Mouse (Mus musculus) heart, embryonic 14.5 days (tissue): ENCODE results near the gene Acoxl. TPM values are rescaled to one million over a fixed set of nuclear protein-coding genes. Genes with fewer than 3 reads are reported as not detected.

Experiments used
- ATAC-seq: fragments of 200-750 bp; cut with Nextera tagmentation; 2 replicates; pipeline ENCODE4 v1.8.0; 2017; ENCODE audit warnings: low read depth, moderate TSS enrichment; ENCODE audit not compliant: insufficient number of reproducible peaks, insufficient read depth, low FRiP score
- H3K27ac ChIP-seq, 2 experiments: fragments of 200-500 bp in 1 of 2; fragments of 300-500 bp in 1 of 2; sonication (generic) in 1 of 2; replicated peaks in 1 of 2; 2 replicates each; pipeline ENCODE4 v1.5.1; 2012 to 2014; ENCODE audit warnings: low read depth in 2 of 2, low read length in 2 of 2, control low read depth in 1 of 2, mild to moderate bottlenecking in 1 of 2, mixed read lengths in 1 of 2; ENCODE audit not compliant: control insufficient read depth in 1 of 2, insufficient read depth in 1 of 2
- H3K27me3 ChIP-seq: fragments of 300-500 bp; sonication (generic); 2 replicates; pipeline ENCODE4 v1.6.1; 2014; ENCODE audit warnings: mild to moderate bottlenecking, low read length, control low read depth; ENCODE audit not compliant: control insufficient read depth, insufficient read depth
- H3K36me3 ChIP-seq: fragments of 300-500 bp; sonication (generic); 2 replicates; pipeline ENCODE4 v1.6.1; 2014; ENCODE audit warnings: mild to moderate bottlenecking, control low read depth, low read length, mixed read lengths; ENCODE audit not compliant: control insufficient read depth, insufficient read depth
- H3K4me1 ChIP-seq, 2 experiments: fragments of 200-500 bp in 1 of 2; fragments of 300-500 bp in 1 of 2; sonication (generic) in 1 of 2; 2 replicates each; pipeline ENCODE4 v1.6.1; 2012 to 2014; ENCODE audit warnings: low read length in 2 of 2, control low read depth in 1 of 2, mixed read lengths in 1 of 2; ENCODE audit not compliant: control insufficient read depth in 2 of 2, insufficient read depth in 2 of 2
- H3K4me2 ChIP-seq: fragments of 300-500 bp; sonication (generic); 2 replicates; pipeline ENCODE4 v1.6.1; 2014; ENCODE audit warnings: mild to moderate bottlenecking, low read length
- H3K4me3 ChIP-seq, 2 experiments: fragments of 200-500 bp in 1 of 2; fragments of 300-500 bp in 1 of 2; sonication (generic) in 1 of 2; 2 replicates each; pipeline ENCODE4 v1.5.1; 2012 to 2014; ENCODE audit warnings: low read length in 2 of 2, mild to moderate bottlenecking in 2 of 2, control low read depth in 1 of 2, low read depth in 1 of 2, moderate library complexity in 1 of 2; ENCODE audit not compliant: control insufficient read depth in 1 of 2, insufficient read depth in 1 of 2
- H3K9ac ChIP-seq: fragments of 300-500 bp; sonication (generic); 2 replicates; pipeline ENCODE4 v1.6.1; 2014; ENCODE audit warnings: mild to moderate bottlenecking, low read length
- H3K9me3 ChIP-seq: fragments of 300-500 bp; sonication (generic); 2 replicates; pipeline ENCODE4 v1.6.1; 2016; ENCODE audit warnings: low read length, control low read depth; ENCODE audit not compliant: control insufficient read depth
- WGBS: fragments of 180-500 bp; shearing (Covaris S2); extraction: QIAGEN DNeasy Blood & Tissue Kit; methylation state at CpG from one replicate; pipeline ENCODE4 v1.1.7; 2014; 5-methylcytosine and 5-hydroxymethylcytosine counted together
- polyA plus RNA-seq: library from polyadenylated mRNA; unstranded; fragments of >200 nt; fragmentation: Nextera tagmentation; extraction: Ambion mirVana; gene quantifications from 2 replicates; pipeline ENCODE4 v1.2.1, GENCODE M21; 2014

The Acoxl gene
- polyA plus RNA-seq, 1 experiment from 2014 or later, result 0.19 TPM

DNA sequence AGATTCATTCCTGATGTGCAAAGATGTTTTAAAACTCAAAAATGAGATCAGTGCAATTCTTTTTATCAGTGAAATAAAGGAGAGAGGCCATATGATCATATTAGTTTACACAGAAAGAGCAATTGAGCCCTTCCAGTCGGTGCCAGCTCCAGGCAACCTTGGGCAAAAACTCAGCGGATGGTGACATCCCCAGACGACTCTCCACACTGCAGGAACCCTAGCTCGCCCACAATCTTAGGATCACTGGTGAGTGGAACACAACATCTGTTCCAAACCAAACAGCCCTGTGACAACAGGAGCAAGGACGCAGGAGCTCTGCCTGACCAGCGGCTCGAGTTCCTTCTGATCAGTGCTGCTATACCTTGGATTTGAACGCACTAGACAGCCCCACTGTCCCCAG, 176.9 kb downstream of the Acoxl start:
- no peak for ATAC-seq
- Histone ChIP-seq H3K36me3 (no peaks in the 10 kb centered on the region), H3K4me2 (no peak overlapping the region)

DNA sequence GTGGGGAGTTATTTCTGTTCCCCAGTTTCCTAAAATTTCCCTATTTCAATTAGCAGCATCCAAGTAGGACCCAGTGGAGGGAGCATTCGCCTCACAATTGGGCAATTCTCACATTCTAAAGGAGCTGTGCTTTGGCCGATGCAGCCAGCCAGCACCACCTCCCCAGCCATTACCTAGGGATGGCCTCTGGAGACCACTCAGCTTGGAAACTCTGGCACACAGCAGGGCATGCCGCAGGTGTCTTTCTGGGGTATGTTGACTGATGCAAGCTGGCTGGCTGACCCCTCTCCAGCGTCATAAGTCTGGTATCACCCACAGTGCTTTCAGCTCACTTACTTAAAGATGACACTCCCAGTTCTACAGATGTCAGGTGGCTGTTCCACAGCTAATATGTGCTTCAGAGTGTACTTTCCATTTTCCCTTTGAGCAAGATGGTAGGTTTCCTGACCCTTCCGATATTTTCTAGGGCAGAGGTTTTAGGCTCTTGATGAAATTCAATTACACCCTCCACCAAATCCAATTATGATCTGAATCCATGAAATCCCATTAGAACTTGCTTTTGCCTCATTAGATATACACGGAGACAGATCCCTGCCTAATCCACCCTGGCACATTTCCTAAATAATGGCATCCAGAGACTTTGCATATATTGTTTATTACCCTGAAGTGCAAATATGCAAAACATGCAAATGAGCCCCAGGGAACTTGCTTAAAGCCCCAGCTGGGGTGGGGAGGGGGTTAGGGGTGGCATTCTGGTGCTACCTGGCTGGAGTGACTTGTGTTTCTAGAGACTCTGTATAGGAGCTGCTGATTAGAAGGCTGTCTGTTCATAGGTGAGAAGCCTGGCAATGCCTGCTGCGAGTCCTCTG, 181.6 kb downstream of the Acoxl start:
- H3K4me3 ChIP-seq, result no peak overlapping the region
- no peak for ATAC-seq
- H3K27me3 ChIP-seq, result no peaks in the 10 kb centered on the region
- H3K9ac ChIP-seq, result no peak overlapping the region
- no peaks in the 10 kb centered on the region for H3K9me3 ChIP-seq
- H3K36me3 ChIP-seq, result no peaks in the 10 kb centered on the region
- H3K4me2 ChIP-seq, result no peak overlapping the region
- WGBS, result 41% methylated on average over 7 of the region's 7 CpGs
- H3K27ac ChIP-seq, result no peak overlapping the region
- H3K4me1 ChIP-seq, result no peaks in the 10 kb centered on the region

More for the DNA sequence above, 176.9 kb downstream of the Acoxl start:
- WGBS, result 74% methylated on average over 8 of the region's 8 CpGs
- Histone ChIP-seq H3K9me3 (no peaks in the 10 kb centered on the region), H3K27ac (no peak overlapping the region), H3K9ac (no peak overlapping the region), H3K4me1 (no peaks in the 10 kb centered on the region), H3K27me3 (no peaks in the 10 kb centered on the region), H3K4me3 (no peak overlapping the region)

DNA sequence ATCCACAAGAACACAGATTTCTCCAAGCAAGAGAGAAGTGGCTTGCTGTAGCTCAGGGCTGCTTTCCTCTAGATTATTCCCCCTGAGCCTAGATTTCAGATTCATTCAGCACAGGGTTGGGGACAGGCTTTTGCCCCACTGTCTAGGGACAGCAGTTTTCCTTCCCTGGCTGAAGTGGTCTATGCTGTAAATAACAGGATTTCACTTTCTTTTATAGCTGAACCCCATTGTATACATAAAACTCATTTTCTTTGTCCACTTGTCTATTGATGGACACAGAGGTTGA, 182.2 kb downstream of the Acoxl start:
- Histone ChIP-seq H3K27ac (no peak overlapping the region), H3K9ac (no peak overlapping the region), H3K4me1 (no peaks in the 10 kb centered on the region), H3K4me2 (no peak overlapping the region), H3K36me3 (no peaks in the 10 kb centered on the region), H3K4me3 (no peak overlapping the region), H3K27me3 (no peaks in the 10 kb centered on the region), H3K9me3 (no peaks in the 10 kb centered on the region)
- ATAC-seq, result no peak

DNA sequence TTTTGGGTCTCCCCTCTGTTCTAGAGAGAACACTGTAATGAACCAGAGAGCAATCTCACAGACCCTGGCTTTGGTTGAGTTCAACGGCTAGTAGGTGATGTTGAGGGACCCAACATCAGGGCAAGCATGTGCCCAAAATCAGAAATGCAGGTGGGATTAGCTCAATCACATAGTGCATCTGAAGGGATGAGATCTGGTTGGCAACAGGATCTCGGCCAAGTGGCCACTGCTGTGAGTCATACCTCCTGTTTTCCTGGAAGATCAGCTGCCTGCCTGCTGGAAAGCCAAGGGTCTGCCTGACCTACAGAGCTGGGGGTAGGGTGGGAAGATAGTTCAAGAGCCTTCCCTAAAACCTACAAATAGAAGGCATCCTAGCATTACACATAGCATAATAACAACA, 185.2 kb downstream of the Acoxl start:
- ATAC-seq, result no peak
- H3K27ac ChIP-seq, result no peak overlapping the region
- no peaks in the 10 kb centered on the region for H3K27me3 ChIP-seq
- H3K4me3 ChIP-seq, result no peak overlapping the region
- 65% methylated on average over 2 of the region's 2 CpGs for WGBS
- H3K9ac ChIP-seq, result no peak overlapping the region
- H3K9me3 ChIP-seq, result no peaks in the 10 kb centered on the region
- no peaks in the 10 kb centered on the region for H3K4me1 ChIP-seq
- no peak overlapping the region for H3K4me2 ChIP-seq
- H3K36me3 ChIP-seq, result no peaks in the 10 kb centered on the region

- H3K36me3 ChIP-seq, result no peaks in the 10 kb centered on the region
- H3K27ac ChIP-seq, result no peak overlapping the region
- H3K4me3 ChIP-seq, result no peak overlapping the region
- H3K4me1 ChIP-seq, result no peaks in the 10 kb centered on the region
- no peaks in the 10 kb centered on the region for H3K27me3 ChIP-seq
- ATAC-seq, result no peak
- no peak overlapping the region for H3K9ac ChIP-seq
- WGBS, result 76% methylated on average over 12 of the region's 12 CpGs
- H3K9me3 ChIP-seq, result no peaks in the 10 kb centered on the region
- no peak overlapping the region for H3K4me2 ChIP-seq
Measured at GRCm38 (mm10) chr2:128027696-128028095, 189.0 kb downstream of the Acoxl start.

GRCm38 (mm10) chr2:128029968-128030367, 191.3 kb downstream of the Acoxl start:
- no peak for ATAC-seq
- H3K4me2 ChIP-seq, result no peak overlapping the region
- 65% methylated on average over 2 of the region's 2 CpGs for WGBS
- H3K27me3 ChIP-seq, result no peaks in the 10 kb centered on the region
- H3K4me3 ChIP-seq, result no peak overlapping the region
- H3K4me1 ChIP-seq, result no peaks in the 10 kb centered on the region
- H3K27ac ChIP-seq, result no peak overlapping the region
- no peaks in the 10 kb centered on the region for H3K9me3 ChIP-seq
- no peaks in the 10 kb centered on the region for H3K36me3 ChIP-seq
- no peak overlapping the region for H3K9ac ChIP-seq

DNA sequence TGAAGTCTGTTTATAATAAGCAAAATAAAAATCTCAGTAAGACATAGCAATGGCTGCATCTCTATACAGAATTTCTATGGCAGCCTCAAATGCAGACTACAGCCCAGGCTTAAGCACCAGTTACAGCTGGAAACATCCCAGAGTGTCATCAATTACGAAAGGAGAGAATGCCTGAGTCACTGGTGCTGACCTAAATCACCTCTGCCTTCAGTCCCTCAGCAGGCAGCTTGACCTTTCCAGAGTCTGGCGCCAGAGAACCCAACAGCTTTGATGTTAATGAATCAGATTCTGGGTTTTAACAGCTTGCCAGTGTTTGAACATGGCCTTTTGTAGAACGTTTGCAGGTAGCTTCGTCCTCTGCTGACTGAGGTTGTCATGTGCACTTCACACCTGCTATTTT, 193.4 kb downstream of the Acoxl start:
- no peaks in the 10 kb centered on the region for H3K4me1 ChIP-seq
- 31% methylated on average over 4 of the region's 4 CpGs for whole genome bisulfite sequencing
- H3K27me3 ChIP-seq, result no peaks in the 10 kb centered on the region
- no peak for ATAC-seq
- no peaks in the 10 kb centered on the region for H3K9me3 ChIP-seq
- no peaks in the 10 kb centered on the region for H3K36me3 ChIP-seq
- H3K27ac ChIP-seq, result no peak overlapping the region
- H3K4me3 ChIP-seq, result no peak overlapping the region
- no peak overlapping the region for H3K9ac ChIP-seq
- H3K4me2 ChIP-seq, result no peak overlapping the region

DNA sequence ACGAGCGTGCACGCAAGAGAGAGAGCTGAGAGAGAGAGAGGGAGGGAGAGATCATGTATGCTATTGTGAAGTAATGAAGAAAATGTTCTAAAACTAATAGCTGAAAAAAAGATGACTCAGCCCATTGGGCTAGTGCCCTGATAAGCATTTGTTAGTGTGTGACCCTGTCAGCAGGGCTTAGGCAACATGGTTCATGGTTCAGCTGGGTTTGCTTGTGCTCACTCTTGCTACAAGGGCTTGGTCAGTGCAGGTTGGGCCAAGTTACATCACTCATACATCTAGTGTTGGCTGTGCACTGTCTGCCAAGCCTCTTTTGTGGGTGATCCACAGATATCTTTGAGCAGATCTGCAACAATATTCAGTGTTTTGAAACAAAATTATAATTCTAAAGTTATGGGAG, 194.8 kb downstream of the Acoxl start:
- Histone ChIP-seq H3K4me2 (no peak overlapping the region), H3K27me3 (no peaks in the 10 kb centered on the region), H3K4me1 (no peaks in the 10 kb centered on the region), H3K27ac (no peak overlapping the region), H3K36me3 (no peaks in the 10 kb centered on the region), H3K9ac (no peak overlapping the region), H3K9me3 (no peaks in the 10 kb centered on the region), H3K4me3 (no peak overlapping the region)
- WGBS, result 85% methylated on average over 3 of the region's 3 CpGs
- ATAC-seq, result no peak
